Mouse (Mus musculus) heart, embryonic 16.5 days (tissue): ENCODE data around the gene Iqck. TPM values are rescaled to one million over a fixed set of nuclear protein-coding genes. Genes with fewer than 3 reads are reported as not detected.

ENCODE experiments used
- ATAC-seq: fragments of 200-750 bp; cut with Nextera tagmentation; replicated peaks from 2 replicates; pipeline ENCODE4 v1.8.0; 2017; ENCODE audit warnings: moderate number of reproducible peaks; ENCODE audit not compliant: insufficient read depth, low FRiP score; ENCODE audit errors: extremely low read depth
- H3K27ac ChIP-seq: fragments of 300-500 bp; sonication (generic); 2 replicates; pipeline ENCODE4 v1.5.1; 2014; ENCODE audit warnings: mild to moderate bottlenecking, low read length, control low read depth, moderate library complexity
- H3K27me3 ChIP-seq: fragments of 300-500 bp; sonication (generic); 2 replicates; pipeline ENCODE4 v1.6.1; 2014; ENCODE audit warnings: low read length, mixed read lengths; ENCODE audit not compliant: control insufficient read depth, insufficient read depth
- H3K36me3 ChIP-seq: fragments of 300-500 bp; sonication (generic); 2 replicates; pipeline ENCODE4 v1.6.1; 2014; ENCODE audit not compliant: control insufficient read depth, insufficient read depth
- H3K4me1 ChIP-seq: fragments of 300-500 bp; sonication (generic); 2 replicates; pipeline ENCODE4 v1.6.1; 2014; ENCODE audit warnings: low read length, mixed read lengths; ENCODE audit not compliant: control insufficient read depth, insufficient read depth
- H3K4me2 ChIP-seq: fragments of 300-500 bp; sonication (generic); 2 replicates; pipeline ENCODE4 v1.6.1; 2014; ENCODE audit warnings: low read depth, mild to moderate bottlenecking, control low read depth, low read length
- H3K4me3 ChIP-seq: fragments of 300-500 bp; sonication (generic); 2 replicates; pipeline ENCODE4 v1.5.1; 2014; ENCODE audit warnings: mild to moderate bottlenecking, control low read depth, low read length
- H3K9ac ChIP-seq: fragments of 300-500 bp; sonication (generic); 2 replicates; pipeline ENCODE4 v1.6.1; 2014; ENCODE audit warnings: low read length, control low read depth
- H3K9me3 ChIP-seq: fragments of 300-500 bp; sonication (generic); replicated peaks from 2 replicates; pipeline ENCODE4 v1.6.1; 2016; ENCODE audit warnings: low read length; ENCODE audit not compliant: control insufficient read depth
- WGBS: fragments of 180-500 bp; shearing (Covaris S2); extraction: QIAGEN DNeasy Blood & Tissue Kit; methylation state at CpG from one replicate; pipeline ENCODE4 v1.1.7; 2014; 5-methylcytosine and 5-hydroxymethylcytosine counted together
- polyA plus RNA-seq: library from polyadenylated mRNA; unstranded; fragments of >200 nt; fragmentation: Nextera tagmentation; extraction: Ambion mirVana; gene quantifications from 2 replicates; pipeline ENCODE4 v1.2.1, GENCODE M21; 2015

The Iqck gene
- polyA plus RNA-seq, 1 experiment from 2014 or later = 1.0 TPM

DNA sequence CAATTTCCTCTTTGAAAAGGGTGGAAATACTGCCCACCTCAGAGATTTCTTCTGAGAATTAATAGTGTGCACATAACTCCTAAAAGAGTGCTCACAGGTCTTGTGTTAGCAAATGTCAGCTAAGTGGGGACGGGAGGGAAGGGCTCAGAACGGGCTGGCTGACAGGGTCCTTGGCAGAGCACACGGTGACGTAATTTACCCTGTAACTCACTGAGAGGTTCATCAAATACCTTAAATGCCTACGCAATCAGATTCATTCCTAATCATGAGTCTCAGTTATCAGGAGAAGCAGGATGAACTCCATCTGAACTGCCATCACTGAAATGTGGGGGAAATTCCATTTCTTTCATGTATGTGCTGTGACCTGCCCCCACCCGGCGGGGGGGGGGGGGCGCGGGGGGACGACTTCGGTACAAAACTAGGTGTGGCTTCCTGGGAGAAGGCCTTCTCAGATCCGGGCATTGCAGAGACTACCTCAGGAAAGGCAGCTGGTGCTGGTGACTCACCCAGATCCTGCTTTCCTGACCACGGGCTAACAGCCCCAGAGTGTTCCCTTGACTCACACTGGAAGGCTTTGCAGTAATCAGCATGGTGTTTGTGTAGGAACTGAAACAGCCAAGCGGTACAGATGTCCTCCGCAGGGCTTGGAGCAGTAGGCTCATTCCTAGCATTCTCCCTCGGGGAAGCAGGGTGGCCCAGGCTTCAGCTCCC is 74.2 kb downstream of the Iqck start:
- 9% methylated on average over 16 of the region's 16 CpGs for WGBS
- H3K4me2 ChIP-seq = peak overlapping the region; percentile 51
- peak overlapping the region; percentile 36; the same call in 1 of the 2 replicates for H3K9ac ChIP-seq

DNA sequence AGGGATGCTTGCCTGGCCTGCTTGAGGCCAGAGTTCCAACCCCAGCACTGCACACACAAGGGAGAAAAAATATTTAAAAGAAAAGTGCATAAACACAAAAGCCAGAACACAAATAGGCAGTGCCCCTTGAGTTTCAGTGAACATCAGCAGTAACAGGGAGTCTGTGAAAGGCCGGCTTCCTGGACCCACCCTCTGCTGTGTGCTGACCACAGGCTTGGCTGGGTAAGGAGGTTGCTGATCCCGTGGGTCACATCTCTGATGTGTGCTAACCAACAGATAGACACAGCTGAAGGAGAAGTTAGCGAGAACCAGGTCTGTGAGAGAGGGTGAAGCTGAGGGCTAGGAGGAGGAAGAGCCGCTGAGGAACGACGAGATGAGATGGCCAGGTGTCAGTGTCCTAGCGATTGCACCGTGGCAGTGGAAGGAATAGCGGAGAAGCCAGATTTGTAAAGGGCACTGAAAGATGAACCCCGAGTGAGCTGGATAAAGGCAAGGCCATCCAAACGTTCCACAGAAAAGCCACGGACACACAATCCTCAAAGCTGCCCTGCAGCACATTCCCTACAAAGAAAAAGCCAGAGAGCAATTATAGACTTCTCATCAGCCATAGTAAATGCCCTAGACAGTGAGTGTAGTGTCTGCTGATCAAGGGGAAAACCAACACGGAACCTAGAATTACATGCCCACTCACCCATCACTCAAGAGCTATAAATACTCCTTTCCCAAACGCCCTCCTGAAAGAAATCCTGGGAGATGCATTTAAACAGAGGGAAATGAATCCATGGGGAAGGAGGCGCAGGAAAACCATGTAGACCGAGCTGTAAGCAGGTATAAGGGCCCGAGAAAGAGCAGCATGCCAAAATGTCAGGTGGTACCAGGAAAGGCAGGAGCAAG is 76.2 kb downstream of the Iqck start:
- H3K9me3 ChIP-seq = no peaks in the 10 kb centered on the region
- no peak overlapping the region for H3K27ac ChIP-seq
- H3K4me2 ChIP-seq = no peak overlapping the region
- no peaks in the 10 kb centered on the region for H3K27me3 ChIP-seq
- 75% methylated on average over 17 of the region's 17 CpGs for WGBS
- peaks cover 16% of the 10 kb centered on the region for H3K4me1 ChIP-seq
- H3K9ac ChIP-seq = no peak overlapping the region
- H3K4me3 ChIP-seq = no peak overlapping the region
- H3K36me3 ChIP-seq = no peaks in the 10 kb centered on the region
- ATAC-seq = no peak

More for the DNA sequence above, 74.2 kb downstream of the Iqck start:
- Histone ChIP-seq H3K36me3 (no peaks in the 10 kb centered on the region), H3K9me3 (no peaks in the 10 kb centered on the region), H3K4me1 (peaks cover 16% of the 10 kb centered on the region), H3K27me3 (no peaks in the 10 kb centered on the region), H3K27ac (peak overlapping the region; percentile 67), H3K4me3 (no peak overlapping the region)
- peak; percentile 83 for ATAC-seq

DNA sequence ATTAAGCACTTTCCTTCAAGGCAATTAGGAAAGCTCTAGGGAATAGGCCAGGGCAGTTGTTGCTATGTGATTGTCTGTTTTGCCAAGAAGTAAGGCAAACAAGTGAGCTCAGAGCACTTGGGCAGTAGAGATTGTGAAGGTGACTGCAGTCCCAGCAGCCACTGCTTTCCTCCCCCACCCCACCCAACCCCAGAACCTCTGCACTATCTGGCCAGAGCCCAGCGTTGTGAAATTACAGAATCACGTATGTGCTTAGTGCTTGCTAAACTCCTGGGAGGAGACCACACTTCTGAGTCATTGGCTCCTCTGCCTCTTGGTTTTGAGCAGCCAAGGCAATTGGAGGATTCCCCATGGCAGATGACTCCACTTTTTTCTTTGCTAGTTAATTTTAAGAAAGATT is 79.8 kb downstream of the Iqck start:
- H3K4me1 ChIP-seq = peaks cover 4% of the 10 kb centered on the region; the same call in 1 of the 2 replicates
- 22% methylated on average over 2 of the region's 2 CpGs for WGBS
- no peak overlapping the region for H3K27ac ChIP-seq

DNA sequence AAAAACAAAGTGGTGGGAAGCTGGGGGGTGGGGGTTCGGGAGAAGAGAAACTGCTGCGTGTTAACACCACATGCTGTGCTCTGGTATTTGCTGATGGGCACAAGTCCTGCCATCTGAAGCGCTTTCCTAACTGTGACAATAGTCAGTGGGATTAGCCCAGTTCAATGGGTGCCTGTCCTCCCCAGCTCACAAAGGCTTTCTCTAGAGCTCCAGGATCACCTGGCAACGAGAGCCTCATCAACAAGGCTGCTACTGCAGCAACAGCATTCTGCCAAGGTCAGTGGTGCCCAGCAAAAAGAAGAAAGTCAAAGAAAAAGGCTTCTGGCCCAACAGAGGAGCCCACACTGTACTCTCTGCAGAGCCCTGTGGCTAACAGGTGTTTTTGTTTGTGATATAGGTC is 81.3 kb downstream of the Iqck start:
- Histone ChIP-seq H3K27ac (no peak overlapping the region), H3K4me1 (no peaks in the 10 kb centered on the region), H3K36me3 (no peaks in the 10 kb centered on the region), H3K9me3 (no peaks in the 10 kb centered on the region), H3K4me3 (no peak overlapping the region), H3K4me2 (no peak overlapping the region), H3K9ac (no peak overlapping the region), H3K27me3 (no peaks in the 10 kb centered on the region)
- 48% methylated on average over 4 of the region's 4 CpGs for WGBS
- no peak for ATAC-seq

More for the DNA sequence above, 79.8 kb downstream of the Iqck start:
- no peak overlapping the region for H3K9ac ChIP-seq
- no peak overlapping the region for H3K4me2 ChIP-seq
- no peak overlapping the region for H3K4me3 ChIP-seq
- H3K9me3 ChIP-seq = no peaks in the 10 kb centered on the region
- ATAC-seq = no peak
- H3K36me3 ChIP-seq = no peaks in the 10 kb centered on the region
- no peaks in the 10 kb centered on the region for H3K27me3 ChIP-seq

DNA sequence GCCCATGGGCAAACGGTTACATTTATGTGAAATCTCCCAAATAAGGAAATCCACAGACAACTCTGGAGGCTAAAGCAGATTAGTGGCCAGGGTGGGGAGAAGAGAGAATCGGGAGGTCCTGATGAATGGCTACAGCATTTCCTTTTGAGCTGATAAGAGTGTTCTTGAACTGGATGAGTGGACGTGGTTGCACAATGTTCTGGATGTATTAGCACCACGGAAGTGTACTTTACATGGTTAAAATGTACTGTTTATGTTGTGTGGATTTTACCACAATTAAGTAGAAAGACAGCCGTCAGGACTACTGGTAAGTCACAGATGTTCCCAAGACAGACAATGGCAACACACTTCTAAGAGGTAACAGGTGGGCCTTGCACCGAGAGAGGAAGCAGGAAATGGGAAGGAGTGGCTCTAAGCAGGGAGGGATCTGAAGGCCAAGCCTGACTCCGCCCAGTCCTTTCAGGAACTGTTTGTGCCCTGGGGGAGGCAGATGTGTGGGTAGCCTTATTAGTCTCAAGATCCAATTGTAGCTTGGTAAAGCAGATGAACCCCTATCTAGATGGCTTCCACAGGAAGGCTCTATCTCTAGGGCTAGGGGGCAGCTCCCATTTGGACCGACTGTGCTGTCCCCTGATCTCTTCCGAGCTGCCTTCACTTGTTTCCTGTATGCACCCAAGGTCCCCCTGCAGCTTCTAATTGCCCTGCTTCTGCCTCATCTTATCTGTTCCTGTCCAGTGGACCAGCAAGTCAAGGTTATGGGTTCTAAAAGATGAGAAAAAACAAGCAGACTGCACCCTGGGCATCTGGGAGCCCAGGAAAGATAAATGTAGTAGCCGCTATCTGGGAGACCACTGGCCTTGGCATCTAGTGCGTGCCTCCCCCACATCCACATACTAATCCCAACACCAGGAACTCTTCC is 82.2 kb downstream of the Iqck start:
- Histone ChIP-seq H3K4me3 (no peak overlapping the region), H3K4me2 (no peak overlapping the region), H3K9me3 (no peaks in the 10 kb centered on the region), H3K27ac (no peak overlapping the region), H3K4me1 (no peaks in the 10 kb centered on the region), H3K27me3 (no peaks in the 10 kb centered on the region), H3K36me3 (no peaks in the 10 kb centered on the region), H3K9ac (no peak overlapping the region)
- 52% methylated on average over 11 of the region's 11 CpGs for WGBS
- ATAC-seq = no peak

DNA sequence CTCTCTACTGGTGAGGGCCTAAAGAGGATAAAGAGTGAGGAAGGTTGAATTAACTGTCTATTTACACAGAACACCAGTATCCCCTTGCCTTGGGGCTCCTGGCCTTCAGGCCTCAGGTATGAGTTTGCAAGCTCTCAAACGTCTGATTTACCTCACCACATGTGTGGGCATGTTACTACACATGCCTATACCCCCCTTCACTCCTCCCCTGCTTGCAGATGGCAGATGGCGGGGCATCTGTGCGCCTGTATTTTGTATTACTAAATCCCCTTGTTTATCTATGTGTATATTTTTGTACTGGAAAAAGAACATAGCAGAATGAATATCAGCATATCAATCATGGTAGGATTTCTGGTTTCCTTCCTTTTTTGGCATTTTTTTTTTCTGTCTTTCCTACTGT is 86.7 kb downstream of the Iqck start:
- no peak overlapping the region for H3K9ac ChIP-seq
- H3K4me1 ChIP-seq = no peaks in the 10 kb centered on the region
- no peak overlapping the region for H3K4me2 ChIP-seq
- no peak overlapping the region for H3K4me3 ChIP-seq
- H3K27ac ChIP-seq = no peak overlapping the region
- no peak for ATAC-seq
- 79% methylated on average over 3 of the region's 3 CpGs for WGBS
- H3K9me3 ChIP-seq = no peaks in the 10 kb centered on the region
- no peaks in the 10 kb centered on the region for H3K36me3 ChIP-seq
- no peaks in the 10 kb centered on the region for H3K27me3 ChIP-seq

DNA sequence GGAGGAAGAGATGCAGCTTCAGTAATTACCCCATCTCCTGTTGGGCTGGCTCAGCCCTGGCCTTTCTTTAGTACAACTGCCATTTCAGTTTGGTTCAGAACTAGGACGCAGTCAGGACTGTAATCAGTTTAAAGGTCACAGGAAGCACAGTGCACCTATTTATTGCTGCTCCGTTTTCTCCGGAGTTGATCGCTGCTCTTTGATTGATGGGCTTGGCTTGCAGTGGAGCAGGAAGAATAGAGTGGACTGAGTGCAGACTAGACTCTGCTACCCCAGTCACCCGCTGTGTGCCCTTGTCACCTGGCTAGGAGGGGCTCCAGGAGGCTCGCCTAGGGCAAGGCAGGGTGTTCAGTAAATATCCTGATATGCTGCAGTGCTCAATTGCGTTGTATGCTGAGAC is 87.6 kb downstream of the Iqck start:
- H3K27me3 ChIP-seq = no peaks in the 10 kb centered on the region
- no peak overlapping the region for H3K4me3 ChIP-seq
- H3K9me3 ChIP-seq = no peaks in the 10 kb centered on the region
- WGBS = 48% methylated on average over 7 of the region's 7 CpGs
- no peak overlapping the region for H3K4me2 ChIP-seq
- ATAC-seq = no peak
- no peak overlapping the region for H3K27ac ChIP-seq
- no peaks in the 10 kb centered on the region for H3K36me3 ChIP-seq
- no peaks in the 10 kb centered on the region for H3K4me1 ChIP-seq
- no peak overlapping the region for H3K9ac ChIP-seq

DNA sequence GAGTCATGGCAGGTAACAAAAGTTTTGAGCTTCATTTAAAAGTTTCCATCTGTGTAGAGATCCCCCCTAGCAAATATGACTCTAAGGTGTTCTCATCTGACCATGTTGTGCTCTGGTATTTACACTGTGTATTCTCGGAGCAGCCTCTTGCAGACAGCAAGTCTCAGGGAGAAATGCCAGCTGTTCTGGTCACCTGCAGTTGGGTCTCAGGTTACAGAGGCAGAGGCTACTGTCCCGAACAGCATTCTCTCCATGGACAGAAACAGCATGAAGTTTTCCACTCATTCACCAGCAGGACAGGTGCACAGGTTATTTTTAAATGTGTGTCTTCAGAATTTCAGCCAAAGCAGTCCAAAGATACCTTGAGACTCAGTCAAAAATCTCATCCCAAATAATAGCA is 89.3 kb downstream of the Iqck start:
- H3K27me3 ChIP-seq = no peaks in the 10 kb centered on the region
- H3K9me3 ChIP-seq = no peaks in the 10 kb centered on the region
- ATAC-seq = no peak
- no peak overlapping the region for H3K27ac ChIP-seq
- no peaks in the 10 kb centered on the region for H3K36me3 ChIP-seq
- no peak overlapping the region for H3K4me2 ChIP-seq
- no peak overlapping the region for H3K9ac ChIP-seq
- 28% methylated on average over 2 of the region's 2 CpGs for WGBS
- H3K4me3 ChIP-seq = no peak overlapping the region
- H3K4me1 ChIP-seq = peaks cover 7% of the 10 kb centered on the region
